Mouse (Mus musculus) bone marrow, adult 2 months (tissue): Measurements from ENCODE around the gene Mios.

Experiments used
- CTCF ChIP-seq: fragments of 200-500 bp; IDR thresholded peaks from 2 replicates; pipeline ENCODE4 v1.5.1; 2011; ENCODE audit warnings: low read length, control low read depth; ENCODE audit not compliant: control insufficient read depth, insufficient read depth
- POLR2A ChIP-seq: fragments of 200-500 bp; IDR thresholded peaks from 2 replicates; pipeline ENCODE4 v1.6.1; 2011; ENCODE audit warnings: low read depth, mild to moderate bottlenecking, control low read depth, low read length, borderline replicate concordance; ENCODE audit not compliant: control insufficient read depth

- TF ChIP-seq POLR2A = no peak
- no peak for TF ChIP-seq CTCF
Measured at GRCm38 (mm10) chr6:8192517-8192916, 16.5 kb upstream of the Mios start, which contains the start of gene Col28a1.
